Mouse (Mus musculus) thymus, adult 2 months (tissue): ENCODE data around the gene Dnah2. TPM values are rescaled to one million over a fixed set of nuclear protein-coding genes. Genes with fewer than 3 reads are reported as not detected.

Experiments
- DNase-seq: peaks from one replicate; pipeline ENCODE4 v3.0.0; 2021
- H3K27ac ChIP-seq: fragments of 200-500 bp; 2 replicates; pipeline ENCODE4 v1.5.1; 2012; ENCODE audit warnings: low read length, control low read depth; ENCODE audit not compliant: control insufficient read depth, insufficient read depth
- H3K27me3 ChIP-seq: fragments of 200-500 bp; 2 replicates; pipeline ENCODE4 v1.6.1; 2012; ENCODE audit warnings: mild to moderate bottlenecking, low read length, moderate library complexity, mixed read lengths; ENCODE audit not compliant: control insufficient read depth, insufficient read depth
- H3K36me3 ChIP-seq: fragments of 200-500 bp; 2 replicates; pipeline ENCODE4 v1.6.1; 2012; ENCODE audit warnings: mild to moderate bottlenecking, low read length, moderate library complexity; ENCODE audit not compliant: control insufficient read depth, insufficient read depth
- H3K4me1 ChIP-seq: fragments of 200-500 bp; replicated peaks from 2 replicates; pipeline ENCODE4 v1.6.1; 2012; ENCODE audit warnings: low read length; ENCODE audit not compliant: control insufficient read depth, insufficient read depth
- H3K4me3 ChIP-seq: fragments of 200-500 bp; 2 replicates; pipeline ENCODE4 v1.5.1; 2012; ENCODE audit warnings: mild to moderate bottlenecking, low read length, control low read depth, moderate library complexity; ENCODE audit not compliant: control insufficient read depth, insufficient read depth
- CTCF ChIP-seq: fragments of 200-500 bp; IDR thresholded peaks from 2 replicates; pipeline ENCODE4 v1.5.1; 2012; ENCODE audit warnings: mild to moderate bottlenecking, control low read depth, low read length, moderate library complexity, borderline replicate concordance; ENCODE audit not compliant: control insufficient read depth, poor library complexity, insufficient read depth; ENCODE audit errors: extremely low read depth
- POLR2A ChIP-seq: fragments of 200-500 bp; IDR thresholded peaks from 2 replicates; pipeline ENCODE4 v1.6.1; 2012; ENCODE audit warnings: mild to moderate bottlenecking, low read length, control low read depth, moderate library complexity; ENCODE audit not compliant: control insufficient read depth, poor library complexity, insufficient read depth; ENCODE audit errors: extremely low read depth
- WGBS: fragments of 180-500 bp; shearing (Covaris S2); methylation state at CpG from one replicate; pipeline ENCODE4 v1.1.7; 2018; 5-methylcytosine and 5-hydroxymethylcytosine counted together
- polyA plus RNA-seq: library from polyadenylated mRNA; depleted of rRNA; stranded (reverse); fragments of >200 nt; gene quantifications from 2 replicates; pipeline ENCODE4 v1.2.3, GENCODE M21; 2012

Gene Dnah2
- polyA plus RNA-seq, 1 experiment = 0.39 TPM

DNA sequence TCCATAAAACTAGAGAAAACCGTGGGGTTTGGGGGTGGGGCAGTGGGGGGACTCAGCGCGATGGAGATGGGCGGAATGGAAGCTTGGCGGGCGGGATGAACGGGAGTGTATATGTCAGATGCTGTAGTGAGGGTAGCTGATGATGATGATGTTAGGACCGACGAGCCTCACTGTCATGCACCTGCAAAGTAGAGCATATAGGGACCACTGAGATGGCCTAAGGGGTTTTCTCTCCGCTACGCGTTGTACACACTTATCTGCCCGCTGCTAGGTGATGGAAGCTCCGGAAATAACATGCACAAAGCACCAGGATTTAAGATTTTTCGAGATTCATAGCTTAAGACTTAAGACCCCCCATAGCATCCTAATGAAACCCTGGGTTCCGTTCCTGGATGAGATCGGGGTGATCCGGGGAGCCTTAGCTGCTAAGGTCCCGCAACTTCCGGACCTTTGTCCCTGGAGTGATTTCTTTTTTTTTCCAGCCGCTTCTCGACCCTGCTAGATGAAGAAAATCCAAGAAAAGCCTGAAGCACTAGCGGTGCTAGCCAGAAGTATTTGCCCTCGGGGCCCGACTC, 31.7 kb upstream of the Dnah2 start:
- no peak for DNase-seq
- Histone ChIP-seq H3K27ac (peak overlapping the region; percentile 98), H3K36me3 (no peaks in the 10 kb centered on the region), H3K4me3 (peak overlapping the region; percentile 95), H3K4me1 (peaks cover 21% of the 10 kb centered on the region), H3K27me3 (no peaks in the 10 kb centered on the region)
- WGBS = under 1% methylated on average over 25 of the region's 25 CpGs
- TF ChIP-seq POLR2A (no peak), CTCF (no peak)

DNA sequence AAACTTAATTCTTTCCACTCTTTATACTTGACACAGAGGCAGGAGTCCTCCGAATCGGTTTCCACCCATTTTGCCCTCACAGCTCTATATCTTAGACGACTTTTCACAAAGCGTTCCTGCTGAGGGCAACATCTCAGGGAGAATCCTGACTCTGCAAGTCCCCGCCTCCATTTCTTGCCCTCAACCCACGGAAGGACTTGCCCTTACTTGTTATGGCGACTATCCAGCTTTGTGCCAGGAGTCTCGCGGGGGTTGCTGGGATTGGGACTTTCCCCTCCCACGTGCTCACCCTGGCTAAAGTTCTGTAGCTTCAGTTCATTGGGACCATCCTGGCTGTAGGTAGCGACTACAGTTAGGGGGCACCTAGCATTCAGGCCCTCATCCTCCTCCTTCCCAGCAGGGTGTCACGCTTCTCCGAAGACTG, 31.2 kb upstream of the Dnah2 start, which contains the start of the genes Wrap53 and Trp53:
TSS of gene Wrap53 (minus strand) at position 165 of the 424 bp plus-strand sequence.
TSS of gene Trp53 (plus strand) at position 269 of the 424 bp plus-strand sequence.
- H3K36me3 ChIP-seq = no peaks in the 10 kb centered on the region
- H3K27me3 ChIP-seq = no peaks in the 10 kb centered on the region
- peak within 1 kb of the TSS; percentile 98 for H3K27ac ChIP-seq
- H3K4me3 ChIP-seq = peak within 1 kb of the TSS; percentile 95
- H3K4me1 ChIP-seq = peaks cover 21% of the 10 kb centered on the region
- TF ChIP-seq CTCF (no peak), POLR2A (peak; percentile 37; the same call in 1 of the 2 replicates)
- peak; percentile 95 for DNase-seq
- WGBS = under 1% methylated on average over 13 of the region's 13 CpGs

DNA sequence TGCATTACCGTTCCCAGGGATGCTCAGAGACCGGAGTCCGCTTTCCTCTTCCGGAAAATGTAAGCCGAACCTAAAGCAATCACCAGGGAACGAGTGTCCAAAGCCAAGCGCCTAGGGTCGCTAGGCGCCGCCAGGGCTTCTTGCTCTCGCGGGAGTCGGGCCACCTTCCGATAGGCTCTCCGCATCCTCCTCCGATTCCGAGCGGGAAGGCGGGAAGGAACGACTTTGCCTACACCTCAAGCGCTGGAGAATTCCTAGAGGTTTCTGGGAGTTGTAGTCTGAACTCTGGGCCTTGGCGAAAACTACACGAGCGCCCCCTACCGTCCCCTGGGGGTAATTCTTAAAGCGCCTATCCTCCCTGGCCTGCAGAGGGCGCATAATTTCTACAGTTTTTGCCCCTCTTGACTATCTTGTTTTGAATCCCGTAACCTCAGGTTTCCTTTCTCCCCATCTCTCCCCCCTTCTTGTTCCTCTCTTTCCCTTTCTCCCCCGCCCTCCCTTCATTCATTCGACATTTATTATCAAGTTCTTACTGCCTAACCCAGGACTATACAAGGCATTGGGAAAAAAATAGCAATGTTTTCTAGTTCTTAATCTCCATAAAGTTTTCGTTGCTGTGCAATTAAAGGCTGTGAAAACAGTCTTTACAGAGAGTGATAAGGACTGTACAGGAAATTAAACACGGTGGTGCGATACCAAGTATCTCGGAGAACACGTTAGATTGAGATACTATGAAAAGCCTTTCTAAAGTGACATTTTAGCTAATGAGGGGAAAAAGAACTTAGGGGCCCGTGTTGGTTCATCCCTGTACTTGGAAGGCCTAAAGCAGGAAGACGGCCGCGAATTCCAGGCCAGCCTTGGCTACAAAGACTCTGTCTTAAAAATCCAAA, 30.5 kb upstream of the Dnah2 start:
- H3K4me1 ChIP-seq = peaks cover 23% of the 10 kb centered on the region
- no peaks in the 10 kb centered on the region for H3K27me3 ChIP-seq
- peak; percentile 96 for DNase-seq
- WGBS = under 1% methylated on average over 39 of the region's 39 CpGs
- TF ChIP-seq POLR2A = peak; percentile 56; the same call in 1 of the 2 replicates
- peak; percentile 94 for TF ChIP-seq CTCF
- H3K27ac ChIP-seq = peak overlapping the region; percentile 70
- peak overlapping the region; percentile 95 for H3K4me3 ChIP-seq
- no peaks in the 10 kb centered on the region for H3K36me3 ChIP-seq

DNA sequence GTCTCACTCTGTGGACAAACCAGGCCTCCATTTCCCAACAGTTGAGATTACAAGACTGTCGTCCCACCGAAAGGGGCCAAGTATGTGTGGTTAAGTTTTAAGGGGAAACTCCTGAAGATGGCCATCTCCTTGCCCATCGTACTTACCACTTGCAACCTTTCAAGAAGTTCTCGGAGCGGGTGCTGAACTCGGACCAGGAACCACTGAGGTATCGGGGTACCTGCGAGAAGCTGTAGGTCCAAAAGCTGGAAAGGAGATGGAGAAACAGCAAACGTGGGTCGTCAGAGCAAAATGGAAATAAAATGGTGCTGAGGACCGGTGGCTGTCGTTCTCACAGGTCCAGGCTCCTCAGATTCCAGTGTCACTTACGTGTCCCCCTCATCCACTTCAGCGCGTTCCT, 29.4 kb upstream of the Dnah2 start:
- H3K27me3 ChIP-seq = no peaks in the 10 kb centered on the region
- peak overlapping the region; percentile 77 for H3K4me3 ChIP-seq
- DNase-seq = no peak
- peak overlapping the region; percentile 36; the same call in 1 of the 2 replicates for H3K27ac ChIP-seq
- peaks cover 23% of the 10 kb centered on the region for H3K4me1 ChIP-seq
- no peaks in the 10 kb centered on the region for H3K36me3 ChIP-seq
- 12% methylated on average over 15 of the region's 15 CpGs for WGBS
- TF ChIP-seq POLR2A = no peak
- no peak for TF ChIP-seq CTCF

DNA sequence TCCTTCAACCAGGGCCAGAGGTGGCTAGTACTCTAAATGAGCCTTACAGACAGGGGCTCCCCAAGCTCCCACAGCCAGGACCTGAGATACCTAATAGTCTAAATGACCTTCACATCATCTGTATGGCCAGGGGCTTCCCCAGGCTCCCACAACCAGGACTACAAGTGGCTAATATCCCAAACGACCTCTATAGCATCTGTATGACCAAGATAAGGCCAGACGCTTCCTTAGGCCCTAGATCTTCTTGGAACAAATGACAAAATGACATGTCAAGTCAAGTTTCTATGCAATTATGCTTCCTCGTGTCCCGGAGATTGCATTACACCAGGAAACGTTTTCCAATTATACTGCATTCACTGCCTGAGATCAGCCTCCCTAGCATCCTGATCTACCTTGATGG, 27.4 kb upstream of the Dnah2 start:
- Histone ChIP-seq H3K36me3 (no peaks in the 10 kb centered on the region), H3K27me3 (no peaks in the 10 kb centered on the region), H3K27ac (no peak overlapping the region), H3K4me3 (no peak overlapping the region), H3K4me1 (peaks cover 26% of the 10 kb centered on the region)
- TF ChIP-seq POLR2A = no peak
- TF ChIP-seq CTCF = no peak
- 90% methylated on average over 5 of the region's 5 CpGs for WGBS
- no peak for DNase-seq

DNA sequence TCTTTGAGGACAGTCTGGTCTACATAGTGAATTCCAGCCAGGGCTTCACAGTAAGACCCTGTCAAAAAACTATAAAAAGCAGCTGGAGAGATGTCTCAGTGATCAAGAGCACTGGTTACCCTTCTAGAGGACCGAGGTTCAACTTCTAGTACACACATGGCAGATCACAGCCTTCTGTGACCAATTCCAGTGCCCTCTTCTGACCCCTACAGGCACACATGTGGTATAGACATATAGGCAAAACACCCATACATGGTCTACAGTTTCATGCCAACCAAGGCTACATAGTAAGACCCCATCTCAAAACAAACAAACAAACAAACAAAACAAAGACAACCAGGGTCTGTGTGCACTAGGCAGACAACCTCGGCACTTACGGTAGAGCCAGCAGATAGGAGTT, 26.3 kb upstream of the Dnah2 start:
- Histone ChIP-seq H3K36me3 (peaks cover 8% of the 10 kb centered on the region), H3K27me3 (no peaks in the 10 kb centered on the region), H3K4me1 (peaks cover 26% of the 10 kb centered on the region), H3K4me3 (no peak overlapping the region), H3K27ac (no peak overlapping the region)
- peak; percentile 44 for DNase-seq
- 60% methylated on average over 3 of the region's 3 CpGs for WGBS
- TF ChIP-seq POLR2A (no peak), CTCF (no peak)
